Mouse (Mus musculus): ENCODE results near the gene Myo1d. TPM values are rescaled to one million over a fixed set of nuclear protein-coding genes. Genes with fewer than 3 reads are reported as not detected.
A peak's percentile ranks its signal among the peaks of the same experiment; 100 is the strongest.

Myo1d gene
- total RNA-seq, 1 experiment from 2014 or later, result 7.4 TPM

- ATAC-seq (replicated peaks; ENCODE audit: insufficient number of reproducible peaks, low FRiP score, low TSS enrichment, poor library complexity, severe bottlenecking), result no peak
These were observed 261.1 kb downstream of the Myo1d start for GRCm38 (mm10) chr11:80518421-80519367.

GRCm38 (mm10) chr11:80515895-80516294 is 263.9 kb downstream of the Myo1d start:
- no peak for ATAC-seq (replicated peaks; ENCODE audit: insufficient number of reproducible peaks, low FRiP score, low TSS enrichment, poor library complexity, severe bottlenecking)

GRCm38 (mm10) chr11:80515346-80515745 is 264.5 kb downstream of the Myo1d start:
- no peak for ATAC-seq (replicated peaks; ENCODE audit: insufficient number of reproducible peaks, low FRiP score, low TSS enrichment, poor library complexity, severe bottlenecking)

- ATAC-seq (replicated peaks; ENCODE audit: insufficient number of reproducible peaks, low FRiP score, low TSS enrichment, poor library complexity, severe bottlenecking), result no peak
These were observed 266.0 kb downstream of the Myo1d start for GRCm38 (mm10) chr11:80513796-80514195.

GRCm38 (mm10) chr11:80512313-80513056 is 267.3 kb downstream of the Myo1d start:
- no peak for ATAC-seq (replicated peaks; ENCODE audit: insufficient number of reproducible peaks, low FRiP score, low TSS enrichment, poor library complexity, severe bottlenecking)

GRCm38 (mm10) chr11:80510124-80510523 is 269.7 kb downstream of the Myo1d start:
- ATAC-seq (replicated peaks; ENCODE audit: insufficient number of reproducible peaks, low FRiP score, low TSS enrichment, poor library complexity, severe bottlenecking), result no peak

GRCm38 (mm10) chr11:80509176-80509506 is 270.7 kb downstream of the Myo1d start:
- no peak for ATAC-seq (replicated peaks; ENCODE audit: insufficient number of reproducible peaks, low FRiP score, low TSS enrichment, poor library complexity, severe bottlenecking)

- peak; percentile 51 for ATAC-seq (replicated peaks; ENCODE audit: insufficient number of reproducible peaks, low FRiP score, low TSS enrichment, poor library complexity, severe bottlenecking)
These were observed 271.3 kb downstream of the Myo1d start for GRCm38 (mm10) chr11:80508361-80509175.

GRCm38 (mm10) chr11:80507791-80508190 is 272.0 kb downstream of the Myo1d start:
- ATAC-seq (replicated peaks; ENCODE audit: insufficient number of reproducible peaks, low FRiP score, low TSS enrichment, poor library complexity, severe bottlenecking), result no peak

GRCm38 (mm10) chr11:80506483-80506882 is 273.3 kb downstream of the Myo1d start:
- ATAC-seq (replicated peaks; ENCODE audit: insufficient number of reproducible peaks, low FRiP score, low TSS enrichment, poor library complexity, severe bottlenecking), result no peak

- no peak for ATAC-seq (replicated peaks; ENCODE audit: insufficient number of reproducible peaks, low FRiP score, low TSS enrichment, poor library complexity, severe bottlenecking)
These were observed 274.2 kb downstream of the Myo1d start for GRCm38 (mm10) chr11:80505581-80505980.

GRCm38 (mm10) chr11:80504519-80505385 is 275.1 kb downstream of the Myo1d start:
- ATAC-seq (replicated peaks; ENCODE audit: insufficient number of reproducible peaks, low FRiP score, low TSS enrichment, poor library complexity, severe bottlenecking), result no peak

- no peak for ATAC-seq (replicated peaks; ENCODE audit: insufficient number of reproducible peaks, low FRiP score, low TSS enrichment, poor library complexity, severe bottlenecking)
These were observed 275.9 kb downstream of the Myo1d start for GRCm38 (mm10) chr11:80503726-80504452.

GRCm38 (mm10) chr11:80503281-80503680 is 276.5 kb downstream of the Myo1d start:
- ATAC-seq (replicated peaks; ENCODE audit: insufficient number of reproducible peaks, low FRiP score, low TSS enrichment, poor library complexity, severe bottlenecking), result no peak

GRCm38 (mm10) chr11:80499550-80499952 is 280.3 kb downstream of the Myo1d start:
- no peak for ATAC-seq (replicated peaks; ENCODE audit: insufficient number of reproducible peaks, low FRiP score, low TSS enrichment, poor library complexity, severe bottlenecking)

- no peak for ATAC-seq (replicated peaks; ENCODE audit: insufficient number of reproducible peaks, low FRiP score, low TSS enrichment, poor library complexity, severe bottlenecking)
These were observed 281.3 kb downstream of the Myo1d start for GRCm38 (mm10) chr11:80498328-80499070.

All from monocyte, adult 5-6 weeks (primary cell).